Mouse (Mus musculus): Measurements from ENCODE around the gene Ankrd27. TPM values are rescaled to one million over a fixed set of nuclear protein-coding genes. Genes with fewer than 3 reads are reported as not detected.

Gene Ankrd27
- polyA plus RNA-seq, 1 experiment from 2014 or later: 31.4 TPM

GRCm38 (mm10) chr7:35651583-35652270, 65.7 kb downstream of the Ankrd27 start:
- in situ Hi-C loops (cut with MboI; ENCODE audit: low pct_unique_long_range_greater_than_20kb): no loop called here
- H3K27me3 ChIP-seq: peaks cover 10% of the 10 kb centered on the region
- ChIA-PET CTCF (no interaction called here), POLR2A (no interaction called here)
- DNase-seq (ENCODE audit: low read depth, low spot score): no peak
- no peak for TF ChIP-seq CTCF (IDR thresholded peaks at IDR 0.05)
- no peak for ATAC-seq

GRCm38 (mm10) chr7:35657829-35658228, 71.8 kb downstream of the Ankrd27 start:
- in situ Hi-C loops (cut with MboI; ENCODE audit: low pct_unique_long_range_greater_than_20kb): no loop called here
- DNase-seq (ENCODE audit: low read depth, low spot score) (no peak), ATAC-seq (no peak)
- H3K27me3 ChIP-seq: peaks cover 16% of the 10 kb centered on the region
- TF ChIP-seq CTCF (IDR thresholded peaks at IDR 0.05): no peak
- POLR2A ChIA-PET: no interaction called here
- CTCF ChIA-PET: interaction anchor here (1.4 kb wide), 1 partner anchor 49 kb away, joined by 4 read pairs; no protein-coding TSS in a partner anchor

GRCm38 (mm10) chr7:35659173-35659572, 73.1 kb downstream of the Ankrd27 start:
- H3K27me3 ChIP-seq: peaks cover 16% of the 10 kb centered on the region
- POLR2A ChIA-PET: interaction anchor here (0.6 kb wide), 1 partner anchor 86 kb away, joined by 3 read pairs; no protein-coding TSS in a partner anchor
- peak; percentile 82 for TF ChIP-seq CTCF (IDR thresholded peaks at IDR 0.05)
- DNase-seq (ENCODE audit: low read depth, low spot score) (no peak), ATAC-seq (no peak)
- CTCF ChIA-PET: interaction anchor here (0.9 to 1.5 kb wide), 6 partner anchors 11 to 113 kb away, joined by 3 to 8 read pairs (median 4); no protein-coding TSS in a partner anchor
- in situ Hi-C loops (cut with MboI; ENCODE audit: low pct_unique_long_range_greater_than_20kb): no loop called here

- TF ChIP-seq CTCF (IDR thresholded peaks at IDR 0.05): no peak
- no peak for DNase-seq (ENCODE audit: low read depth, low spot score)
- CTCF ChIA-PET: interaction anchor here (1.1 kb wide), 1 partner anchor 23 kb away, joined by 3 read pairs; no protein-coding TSS in a partner anchor
- in situ Hi-C loops (cut with MboI; ENCODE audit: low pct_unique_long_range_greater_than_20kb): no loop called here
- no peak for ATAC-seq
- POLR2A ChIA-PET: interaction anchor here (0.6 kb wide), 1 partner anchor 627 kb away, joined by 3 read pairs; no protein-coding TSS in a partner anchor
- H3K27me3 ChIP-seq: peaks cover 6% of the 10 kb centered on the region
These were observed 77.8 kb downstream of the Ankrd27 start for GRCm38 (mm10) chr7:35663790-35664376.

- in situ Hi-C loops (cut with MboI; ENCODE audit: low pct_unique_long_range_greater_than_20kb): no loop called here
- TF ChIP-seq CTCF (IDR thresholded peaks at IDR 0.05): no peak
- H3K27me3 ChIP-seq: peaks cover 3% of the 10 kb centered on the region
- ATAC-seq (no peak), DNase-seq (ENCODE audit: low read depth, low spot score) (no peak)
- ChIA-PET POLR2A (no interaction called here), CTCF (no interaction called here)
These were observed 82.3 kb downstream of the Ankrd27 start for GRCm38 (mm10) chr7:35668066-35669041.

- peaks cover 3% of the 10 kb centered on the region for H3K27me3 ChIP-seq
- ATAC-seq (no peak), DNase-seq (ENCODE audit: low read depth, low spot score) (no peak)
- ChIA-PET POLR2A (no interaction called here), CTCF (no interaction called here)
- TF ChIP-seq CTCF (IDR thresholded peaks at IDR 0.05): no peak
- in situ Hi-C loops (cut with MboI; ENCODE audit: low pct_unique_long_range_greater_than_20kb): loop anchor here (25.0 kb wide), 1 partner anchor 1683 kb away; no protein-coding TSS in a partner anchor
These were observed 92.9 kb downstream of the Ankrd27 start for GRCm38 (mm10) chr7:35678976-35679375.

- no peaks in the 10 kb centered on the region for H3K27me3 ChIP-seq
- peak; percentile 72 for TF ChIP-seq CTCF (IDR thresholded peaks at IDR 0.05)
- POLR2A ChIA-PET: no interaction called here
- CTCF ChIA-PET: interaction anchor here (0.9 kb wide), 1 partner anchor 32 kb away, joined by 3 read pairs; no protein-coding TSS in a partner anchor
- in situ Hi-C loops (cut with MboI; ENCODE audit: low pct_unique_long_range_greater_than_20kb): loop anchor here (10.0 to 25.0 kb wide), 2 partner anchors 173 to 1681 kb away; no protein-coding TSS in a partner anchor
- no peak for DNase-seq (ENCODE audit: low read depth, low spot score)
- ATAC-seq: no peak
These were observed 95.5 kb downstream of the Ankrd27 start for GRCm38 (mm10) chr7:35681559-35681958.

- in situ Hi-C loops (cut with MboI; ENCODE audit: low pct_unique_long_range_greater_than_20kb): loop anchor here (10.0 to 25.0 kb wide), 2 partner anchors 171 to 1679 kb away; no protein-coding TSS in a partner anchor
- no peak for TF ChIP-seq CTCF (IDR thresholded peaks at IDR 0.05)
- POLR2A ChIA-PET: no interaction called here
- no peak for DNase-seq (ENCODE audit: low read depth, low spot score)
- no peak for ATAC-seq
- CTCF ChIA-PET: no interaction called here
- no peaks in the 10 kb centered on the region for H3K27me3 ChIP-seq
These were observed 97.5 kb downstream of the Ankrd27 start for GRCm38 (mm10) chr7:35683409-35684122.

- in situ Hi-C loops (cut with MboI; ENCODE audit: low pct_unique_long_range_greater_than_20kb): loop anchor here (5.0 to 25.0 kb wide), 3 partner anchors 71 to 1676 kb away; no protein-coding TSS in a partner anchor
- POLR2A ChIA-PET: no interaction called here
- ATAC-seq: no peak
- no peak for DNase-seq (ENCODE audit: low read depth, low spot score)
- CTCF ChIA-PET: interaction anchor here (0.8 to 2.2 kb wide), 6 partner anchors 11 to 69 kb away, joined by 3 to 7 read pairs (median 4); no protein-coding TSS in a partner anchor
- no peak for TF ChIP-seq CTCF (IDR thresholded peaks at IDR 0.05)
- no peaks in the 10 kb centered on the region for H3K27me3 ChIP-seq
These were observed 100.2 kb downstream of the Ankrd27 start for GRCm38 (mm10) chr7:35686216-35686615.

All from Patski (cell line).